Mouse (Mus musculus): ENCODE measurements at regions not wholly inside any gene's neighbourhood (a gene's known extent, or its start where the extent isn't known, plus 50 kb on each side); places are given as distances from the start of the nearest gene placed in this dataset.
"Not testable (repeated sequence)": the region's sequence is repeated elsewhere in the genome, so short reads cannot be mapped to it uniquely, and the experiment has no call there.

DNA sequence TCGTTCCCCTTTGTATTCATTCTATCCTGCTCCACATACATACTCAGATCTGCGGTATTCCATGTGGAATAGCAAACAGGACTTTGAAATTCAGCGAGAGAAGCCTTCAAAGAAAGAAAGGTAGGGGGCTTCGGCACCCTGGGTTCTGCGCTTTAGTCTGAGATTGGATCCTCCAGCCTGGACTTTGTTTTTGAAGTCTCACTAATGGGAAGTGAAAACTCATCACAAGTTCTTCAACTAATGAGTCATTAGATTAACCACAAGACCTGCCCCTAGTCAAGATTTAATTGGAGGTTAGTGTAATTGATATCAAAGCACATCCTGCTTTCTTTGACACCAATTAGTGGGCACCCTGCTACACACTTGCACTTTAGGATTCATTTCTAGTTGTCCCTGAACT, 492.5 kb upstream of the Zfp960 start:
- no peaks in the 10 kb centered on the region for H3K27me3 ChIP-seq (ENCODE audit: control insufficient read depth, insufficient read depth, low read length, poor library complexity, severe bottlenecking)
- DNase-seq (ENCODE audit: low read depth, low spot score) = no peak

GRCm38 (mm10) chr17:16588791-16589190, 475.1 kb upstream of the Zfp960 start:
- no peaks in the 10 kb centered on the region for H3K27me3 ChIP-seq (ENCODE audit: control insufficient read depth, insufficient read depth, low read length, poor library complexity, severe bottlenecking)
- H3K36me3 ChIP-seq (ENCODE audit: control insufficient read depth, insufficient read depth, low read length, poor library complexity, severe bottlenecking) = no peaks in the 10 kb centered on the region
- no peak for DNase-seq (ENCODE audit: low read depth, low spot score)

More for the DNA sequence above, 492.5 kb upstream of the Zfp960 start:
- H3K36me3 ChIP-seq (ENCODE audit: control insufficient read depth, insufficient read depth, low read length, poor library complexity, severe bottlenecking) = no peaks in the 10 kb centered on the region

DNA sequence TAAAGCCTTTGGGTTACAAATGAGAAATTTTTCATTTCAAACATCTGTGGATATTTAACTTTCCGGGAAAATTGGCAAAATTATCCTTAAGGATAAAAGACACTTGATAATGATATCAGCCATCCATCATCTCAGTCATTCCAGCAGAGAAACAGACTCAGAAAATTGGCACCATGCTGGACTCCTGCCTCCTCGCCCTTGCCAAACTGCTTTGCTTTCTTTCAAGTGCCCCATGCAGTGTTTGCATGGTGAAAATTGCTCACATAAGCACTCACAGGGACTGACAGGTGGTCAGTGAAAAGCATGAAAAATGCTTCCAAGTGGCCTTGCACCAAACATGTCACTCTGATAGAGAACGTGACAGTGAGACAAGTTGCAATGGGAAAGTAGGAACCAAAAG, 464.2 kb upstream of the Zfp960 start:
- Histone ChIP-seq H3K27me3 (ENCODE audit: control insufficient read depth, insufficient read depth, low read length, poor library complexity, severe bottlenecking) (no peaks in the 10 kb centered on the region), H3K36me3 (ENCODE audit: control insufficient read depth, insufficient read depth, low read length, poor library complexity, severe bottlenecking) (no peaks in the 10 kb centered on the region)
- DNase-seq (ENCODE audit: low read depth, low spot score) = no peak

DNA sequence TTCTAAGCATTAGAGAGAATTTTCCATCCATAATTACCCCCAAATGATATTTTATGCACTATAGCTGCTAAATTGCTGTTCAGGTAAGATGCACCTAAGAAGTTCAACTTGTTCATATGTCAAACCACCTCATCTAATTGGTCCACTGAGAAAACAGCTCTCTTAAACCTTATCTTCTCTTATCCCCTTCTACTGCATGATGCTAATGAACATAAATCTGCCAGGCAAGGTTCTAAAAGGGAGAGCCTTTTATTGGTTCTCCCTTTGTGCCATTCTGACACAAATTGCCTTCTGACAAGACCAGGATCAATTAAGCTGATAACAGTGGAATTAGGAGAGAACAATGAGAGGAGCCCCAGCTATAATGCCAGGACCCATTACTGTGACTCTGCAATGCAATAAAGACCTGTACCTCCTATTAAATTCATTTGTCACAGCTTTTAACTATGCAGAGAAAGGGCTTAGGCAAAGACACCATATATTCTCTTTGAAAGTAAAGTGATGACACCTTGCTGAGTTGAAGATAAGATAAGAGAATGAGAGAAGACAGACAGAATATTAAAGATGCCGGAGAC, 451.4 kb upstream of the Zfp960 start:
- DNase-seq (ENCODE audit: low read depth, low spot score) = no peak
- H3K27me3 ChIP-seq (ENCODE audit: control insufficient read depth, insufficient read depth, low read length, poor library complexity, severe bottlenecking) = no peaks in the 10 kb centered on the region
- no peaks in the 10 kb centered on the region for H3K36me3 ChIP-seq (ENCODE audit: control insufficient read depth, insufficient read depth, low read length, poor library complexity, severe bottlenecking)

DNA sequence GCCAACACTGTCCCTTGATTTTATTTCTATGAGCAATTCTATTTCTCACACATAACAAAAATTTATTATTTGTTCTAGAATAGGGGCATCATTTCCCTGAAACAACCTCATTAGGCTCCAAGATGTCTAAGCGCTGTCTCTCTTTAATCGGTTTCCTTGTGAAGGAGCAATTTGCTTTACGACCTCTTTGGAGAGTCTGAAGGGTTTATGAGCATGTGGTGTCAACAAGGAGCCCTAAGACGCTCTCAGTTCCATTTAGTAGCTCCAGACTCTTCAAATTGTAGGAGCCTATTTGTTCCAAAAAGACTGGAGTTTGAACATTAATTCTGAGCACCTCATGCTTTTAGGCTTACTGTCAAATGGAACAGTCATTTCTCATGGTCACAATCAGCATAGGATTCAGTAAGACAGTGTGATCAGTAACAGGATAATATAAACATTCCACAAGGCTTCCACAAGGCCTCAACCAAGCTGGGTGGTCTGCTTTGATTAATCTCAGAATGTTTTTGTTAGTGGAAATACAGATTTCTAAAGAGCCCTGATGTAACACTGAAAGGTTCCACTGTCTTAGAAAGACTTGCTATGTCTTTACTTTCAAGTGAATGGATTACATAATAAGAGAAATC, 441.9 kb upstream of the Zfp960 start:
- H3K27me3 ChIP-seq (ENCODE audit: control insufficient read depth, insufficient read depth, low read length, poor library complexity, severe bottlenecking) = no peaks in the 10 kb centered on the region
- no peaks in the 10 kb centered on the region for H3K36me3 ChIP-seq (ENCODE audit: control insufficient read depth, insufficient read depth, low read length, poor library complexity, severe bottlenecking)
- no peak for DNase-seq (ENCODE audit: low read depth, low spot score)

GRCm38 (mm10) chr17:16629854-16630253, 434.1 kb upstream of the Zfp960 start:
- DNase-seq (ENCODE audit: low read depth, low spot score) = no peak
- H3K36me3 ChIP-seq (ENCODE audit: control insufficient read depth, insufficient read depth, low read length, poor library complexity, severe bottlenecking) = no peaks in the 10 kb centered on the region

DNA sequence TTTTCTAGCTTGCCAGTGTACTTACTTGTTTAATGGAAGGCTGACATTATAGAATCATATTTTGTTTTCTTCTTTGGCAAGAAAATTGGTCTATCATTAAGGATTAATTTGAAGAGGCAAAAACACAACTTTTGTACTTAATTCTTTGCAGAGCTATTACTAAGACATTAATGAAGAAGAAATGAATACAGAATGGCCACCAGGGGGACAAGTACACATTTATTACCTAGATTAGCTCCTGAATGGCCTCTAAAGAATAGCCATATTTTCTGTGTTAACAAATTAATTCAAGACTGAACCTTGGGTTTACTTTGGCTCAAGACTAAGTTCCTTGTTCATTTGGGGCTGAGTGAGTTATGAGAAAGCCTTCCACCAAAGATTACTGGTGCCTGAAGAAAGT, 430.5 kb upstream of the Zfp960 start:
- H3K36me3 ChIP-seq (ENCODE audit: control insufficient read depth, insufficient read depth, low read length, poor library complexity, severe bottlenecking) = no peaks in the 10 kb centered on the region
- DNase-seq (ENCODE audit: low read depth, low spot score) = no peak
- no peaks in the 10 kb centered on the region for H3K27me3 ChIP-seq (ENCODE audit: control insufficient read depth, insufficient read depth, low read length, poor library complexity, severe bottlenecking)

More at GRCm38 (mm10) chr17:16629854-16630253, 434.1 kb upstream of the Zfp960 start:
- no peaks in the 10 kb centered on the region for H3K27me3 ChIP-seq (ENCODE audit: control insufficient read depth, insufficient read depth, low read length, poor library complexity, severe bottlenecking)

DNA sequence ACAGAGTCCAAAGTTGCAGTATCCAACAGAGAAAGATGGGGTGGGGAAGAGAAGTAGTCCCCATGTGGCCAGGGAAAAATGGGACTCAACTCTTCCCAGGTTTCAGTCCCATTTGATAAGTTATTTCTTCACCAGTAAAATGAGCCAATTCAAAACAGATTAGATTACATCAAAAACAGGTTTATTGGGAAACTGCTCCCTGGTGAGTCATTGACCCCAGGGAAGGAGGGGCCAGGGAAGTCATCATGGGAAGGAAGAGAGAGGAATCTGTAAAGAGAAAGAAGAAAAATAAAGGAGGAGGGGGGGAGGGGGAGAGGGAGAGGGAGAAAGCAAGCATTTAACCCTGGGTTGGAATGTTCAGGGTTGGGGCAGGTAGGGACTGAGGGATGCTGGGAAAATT, 426.4 kb upstream of the Zfp960 start:
- H3K27me3 ChIP-seq (ENCODE audit: control insufficient read depth, insufficient read depth, low read length, poor library complexity, severe bottlenecking) = no peaks in the 10 kb centered on the region
- DNase-seq (ENCODE audit: low read depth, low spot score) = no peak

DNA sequence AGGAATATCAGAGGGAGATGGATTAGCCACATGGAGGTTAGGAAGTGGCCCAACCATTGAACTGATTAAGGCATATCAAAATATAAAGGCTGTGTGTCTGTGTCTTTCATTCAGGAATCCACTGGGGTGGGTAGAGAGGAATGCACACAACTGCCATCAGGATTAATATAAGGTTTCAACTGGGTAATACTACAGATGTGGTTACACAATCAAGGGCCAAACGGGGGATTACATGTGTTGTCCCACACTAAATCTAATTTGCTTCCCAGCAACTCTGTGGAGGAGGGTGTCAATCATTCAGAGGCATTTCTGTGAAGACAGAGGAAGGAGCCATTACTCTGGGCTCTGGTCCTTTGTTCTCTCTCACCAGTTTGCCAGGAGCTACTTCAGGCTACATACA, 416.0 kb upstream of the Zfp960 start:
- DNase-seq (ENCODE audit: low read depth, low spot score) = no peak
- no peaks in the 10 kb centered on the region for H3K27me3 ChIP-seq (ENCODE audit: control insufficient read depth, insufficient read depth, low read length, poor library complexity, severe bottlenecking)

More for the DNA sequence above, 426.4 kb upstream of the Zfp960 start:
- H3K36me3 ChIP-seq (ENCODE audit: control insufficient read depth, insufficient read depth, low read length, poor library complexity, severe bottlenecking) = no peaks in the 10 kb centered on the region

GRCm38 (mm10) chr17:16665253-16665652, 398.7 kb upstream of the Zfp960 start:
- no peaks in the 10 kb centered on the region for H3K27me3 ChIP-seq (ENCODE audit: control insufficient read depth, insufficient read depth, low read length, poor library complexity, severe bottlenecking)
- no peaks in the 10 kb centered on the region for H3K36me3 ChIP-seq (ENCODE audit: control insufficient read depth, insufficient read depth, low read length, poor library complexity, severe bottlenecking)
- no peak for DNase-seq (ENCODE audit: low read depth, low spot score)

More for the DNA sequence above, 416.0 kb upstream of the Zfp960 start:
- H3K36me3 ChIP-seq (ENCODE audit: control insufficient read depth, insufficient read depth, low read length, poor library complexity, severe bottlenecking) = no peaks in the 10 kb centered on the region

GRCm38 (mm10) chr17:16667606-16668005, 396.3 kb upstream of the Zfp960 start:
- H3K36me3 ChIP-seq (ENCODE audit: control insufficient read depth, insufficient read depth, low read length, poor library complexity, severe bottlenecking) = no peaks in the 10 kb centered on the region
- no peaks in the 10 kb centered on the region for H3K27me3 ChIP-seq (ENCODE audit: control insufficient read depth, insufficient read depth, low read length, poor library complexity, severe bottlenecking)
- DNase-seq (ENCODE audit: low read depth, low spot score) = no peak

- no peak for DNase-seq (ENCODE audit: low read depth, low spot score)
- Histone ChIP-seq H3K27me3 (ENCODE audit: control insufficient read depth, insufficient read depth, low read length, poor library complexity, severe bottlenecking) (no peaks in the 10 kb centered on the region), H3K36me3 (ENCODE audit: control insufficient read depth, insufficient read depth, low read length, poor library complexity, severe bottlenecking) (no peaks in the 10 kb centered on the region)
Observed at GRCm38 (mm10) chr17:16704199-16704598, 359.7 kb upstream of the Zfp960 start.

- DNase-seq (ENCODE audit: low read depth, low spot score) = no peak
- Histone ChIP-seq H3K27me3 (ENCODE audit: control insufficient read depth, insufficient read depth, low read length, poor library complexity, severe bottlenecking) (no peaks in the 10 kb centered on the region), H3K36me3 (ENCODE audit: control insufficient read depth, insufficient read depth, low read length, poor library complexity, severe bottlenecking) (no peaks in the 10 kb centered on the region)
Observed at GRCm38 (mm10) chr17:16705890-16706289, 358.0 kb upstream of the Zfp960 start.

GRCm38 (mm10) chr17:16726904-16727303, 337.0 kb upstream of the Zfp960 start:
- no peak for DNase-seq (ENCODE audit: low read depth, low spot score)
- H3K36me3 ChIP-seq (ENCODE audit: control insufficient read depth, insufficient read depth, low read length, poor library complexity, severe bottlenecking) = no peaks in the 10 kb centered on the region
- no peaks in the 10 kb centered on the region for H3K27me3 ChIP-seq (ENCODE audit: control insufficient read depth, insufficient read depth, low read length, poor library complexity, severe bottlenecking)

DNA sequence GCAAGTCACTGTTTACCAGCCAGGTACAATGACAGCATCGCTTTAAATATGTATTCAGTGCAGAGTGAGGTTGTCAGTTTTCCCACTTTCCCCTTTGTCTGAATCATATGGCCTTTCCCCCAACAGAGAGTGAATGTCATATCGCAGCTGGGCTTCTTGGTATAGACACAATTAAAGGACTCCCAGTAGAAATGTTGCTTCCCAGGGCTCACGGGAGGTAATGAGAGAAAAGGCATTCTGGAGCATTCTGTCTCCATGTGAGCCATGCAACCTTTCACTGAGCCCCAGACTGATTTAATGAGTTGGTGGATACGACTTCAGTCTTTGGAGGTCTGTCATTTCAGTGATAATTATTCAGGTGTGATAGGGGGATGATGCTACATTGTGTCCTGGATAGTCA, 310.8 kb upstream of the Zfp960 start:
- DNase-seq (ENCODE audit: low read depth, low spot score) = no peak
- Histone ChIP-seq H3K36me3 (ENCODE audit: control insufficient read depth, insufficient read depth, low read length, poor library complexity, severe bottlenecking) (no peaks in the 10 kb centered on the region), H3K27me3 (ENCODE audit: control insufficient read depth, insufficient read depth, low read length, poor library complexity, severe bottlenecking) (no peaks in the 10 kb centered on the region)

- H3K36me3 ChIP-seq (ENCODE audit: control insufficient read depth, insufficient read depth, low read length, poor library complexity, severe bottlenecking); H3K27me3 ChIP-seq (ENCODE audit: control insufficient read depth, insufficient read depth, low read length, poor library complexity, severe bottlenecking); DNase-seq (ENCODE audit: low read depth, low spot score): not testable (repeated sequence)
Observed at GRCm38 (mm10) chr17:16770587-16770986, 293.3 kb upstream of the Zfp960 start.

Measured in splenic B cell, adult 2 months (primary cell).